Mouse (Mus musculus) liver, adult 2 months (tissue): ENCODE data around the gene Dstyk.

Experiments used
- CTCF ChIP-seq: fragments of 200-500 bp; IDR thresholded peaks from 2 replicates; pipeline ENCODE4 v1.5.1; 2011; ENCODE audit warnings: low read depth, low read length, control low read depth
- POLR2A ChIP-seq: fragments of 200-500 bp; IDR thresholded peaks from 2 replicates; pipeline ENCODE4 v1.6.1; 2011; ENCODE audit warnings: low read length, control low read depth; ENCODE audit not compliant: insufficient read depth; ENCODE audit errors: extremely low read depth

GRCm38 (mm10) chr1:132422912-132423696 is 5.7 kb downstream of the Dstyk start:
- no peak for TF ChIP-seq POLR2A
- no peak for TF ChIP-seq CTCF
